Mouse (Mus musculus) hindbrain, embryonic 11.5 days (tissue): ENCODE results near the gene Irf2bpl. TPM values are rescaled to one million over a fixed set of nuclear protein-coding genes. Genes with fewer than 3 reads are reported as not detected.

Experiments used
- ATAC-seq: fragments of 200-750 bp; cut with Nextera tagmentation; 2 replicates; pipeline ENCODE4 v1.8.0; 2017; ENCODE audit warnings: mild to moderate bottlenecking, moderate TSS enrichment, moderate library complexity; ENCODE audit not compliant: low FRiP score
- DNase-seq: peaks from one replicate; pipeline ENCODE4 v3.0.0-alpha.2; 2015; ENCODE audit warnings: low spot score
- H3K27ac ChIP-seq: fragments of 300-500 bp; sonication (generic); 2 replicates; pipeline ENCODE4 v1.5.1; 2014; ENCODE audit warnings: mild to moderate bottlenecking, low read depth, low read length
- H3K27me3 ChIP-seq: fragments of 300-500 bp; sonication (generic); 2 replicates; pipeline ENCODE4 v1.6.1; 2014; ENCODE audit warnings: mild to moderate bottlenecking, low read length, moderate library complexity, mixed read lengths; ENCODE audit not compliant: control insufficient read depth, insufficient read depth
- H3K36me3 ChIP-seq: fragments of 300-500 bp; sonication (generic); 2 replicates; pipeline ENCODE4 v1.6.1; 2014; ENCODE audit warnings: mild to moderate bottlenecking, low read length, moderate library complexity, mixed read lengths; ENCODE audit not compliant: control insufficient read depth, insufficient read depth
- H3K4me1 ChIP-seq: fragments of 300-500 bp; sonication (generic); replicated peaks from 2 replicates; pipeline ENCODE4 v1.6.1; 2014; ENCODE audit warnings: low read length, mixed read lengths; ENCODE audit not compliant: control insufficient read depth, insufficient read depth
- H3K4me2 ChIP-seq: fragments of 300-500 bp; sonication (generic); replicated peaks from 2 replicates; pipeline ENCODE4 v1.6.1; 2014; ENCODE audit warnings: mild to moderate bottlenecking, low read depth, low read length
- H3K4me3 ChIP-seq: fragments of 300-500 bp; sonication (generic); 2 replicates; pipeline ENCODE4 v1.5.1; 2014; ENCODE audit warnings: low read depth, low read length
- H3K9ac ChIP-seq: fragments of 300-500 bp; sonication (generic); 2 replicates; pipeline ENCODE4 v1.6.1; 2014; ENCODE audit warnings: low read depth, low read length
- H3K9me3 ChIP-seq: fragments of 300-500 bp; sonication (generic); 2 replicates; pipeline ENCODE4 v1.6.1; 2016; ENCODE audit warnings: low read length; ENCODE audit not compliant: control insufficient read depth
- WGBS: fragments of 180-500 bp; shearing (Covaris S2); extraction: QIAGEN DNeasy Blood & Tissue Kit; methylation state at CpG from one replicate; pipeline ENCODE4 v1.1.7; 2014; 5-methylcytosine and 5-hydroxymethylcytosine counted together
- polyA plus RNA-seq: library from polyadenylated mRNA; unstranded; fragments of >200 nt; fragmentation: Nextera tagmentation; extraction: Ambion mirVana; gene quantifications from 2 replicates; pipeline ENCODE4 v1.2.1, GENCODE M21; 2014

Gene Irf2bpl
- polyA plus RNA-seq, 1 experiment from 2014 or later, result 16.0 TPM

DNA sequence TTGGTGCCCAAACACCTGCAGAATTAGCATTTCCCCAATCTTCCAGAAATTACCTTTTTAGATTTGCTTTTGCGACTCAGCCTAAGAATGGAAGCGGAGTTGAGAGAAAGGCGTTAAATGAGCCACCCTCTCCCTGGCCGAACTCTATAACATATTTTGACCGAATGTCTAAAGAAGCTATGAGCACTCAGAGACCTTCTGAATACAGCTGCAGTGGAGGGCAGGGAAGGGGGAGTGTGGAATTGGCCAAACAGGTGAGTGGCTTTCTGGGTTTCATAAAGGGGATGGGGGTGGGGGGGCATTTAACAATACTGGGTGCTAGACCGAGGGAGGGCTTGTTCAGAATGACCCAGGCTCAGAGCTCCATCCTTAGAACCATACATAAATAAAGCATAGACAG is 738 bp upstream of the Irf2bpl start:
- H3K36me3 ChIP-seq, result no peaks in the 10 kb centered on the region
- no peaks in the 10 kb centered on the region for H3K9me3 ChIP-seq
- DNase-seq (no peak), ATAC-seq (no peak)
- peak overlapping the region; percentile 89 for H3K4me3 ChIP-seq
- H3K4me1 ChIP-seq, result peaks cover 22% of the 10 kb centered on the region
- peak overlapping the region; percentile 99; the same call in 1 of the 2 replicates for H3K27ac ChIP-seq
- 0 out of 2 replicates have a peak overlapping the region, but pooled peaks have one; percentile 4 for H3K9ac ChIP-seq
- peak overlapping the region; percentile 97 for H3K4me2 ChIP-seq
- 6% methylated on average over 6 of the region's 6 CpGs for WGBS
- H3K27me3 ChIP-seq, result peaks cover 2% of the 10 kb centered on the region; the same call in 1 of the 2 replicates

DNA sequence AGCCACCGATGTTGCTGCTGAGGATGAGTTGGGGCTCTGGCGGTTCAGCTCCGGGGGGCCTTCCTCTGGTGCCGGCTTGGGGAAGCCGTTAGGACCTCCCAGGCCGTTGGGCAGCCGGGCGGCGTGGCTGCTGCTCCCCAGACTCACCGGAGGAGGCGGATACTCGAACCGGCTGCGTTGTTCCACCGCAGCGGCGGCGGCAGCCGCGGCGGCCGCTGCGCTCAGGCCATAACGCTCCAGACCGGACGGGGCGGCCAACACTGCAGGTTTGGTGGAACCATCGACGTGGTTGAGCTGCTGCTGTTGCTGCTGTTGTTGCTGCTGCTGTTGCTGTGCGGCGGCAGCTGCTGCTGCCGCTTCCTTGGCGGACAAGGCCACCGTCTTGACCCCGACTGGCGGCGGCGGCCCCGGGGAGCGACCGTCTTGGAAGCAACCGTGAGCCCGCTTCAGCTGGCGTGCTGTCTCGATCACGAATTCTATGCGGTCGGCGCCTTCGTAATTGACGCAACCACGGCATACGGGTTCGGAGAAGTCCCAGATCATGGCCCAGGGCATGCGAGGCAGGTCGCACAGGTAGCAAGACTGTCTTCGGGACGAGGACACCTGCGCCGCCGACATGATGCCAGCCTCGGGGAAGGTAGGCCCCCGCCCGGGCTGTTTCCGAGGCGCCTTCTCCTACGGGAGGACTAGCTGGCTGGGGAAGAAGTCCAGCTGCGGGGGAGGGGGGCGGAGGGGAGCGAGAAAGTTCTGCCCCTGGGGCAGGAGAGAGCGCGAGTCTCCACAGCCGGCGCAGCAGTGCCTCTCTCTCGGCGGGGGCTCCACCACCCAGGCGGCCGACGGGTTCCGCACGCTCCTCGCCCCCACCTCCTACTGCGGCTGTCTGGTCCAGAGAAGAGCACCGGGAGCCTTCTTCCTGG is 1.1 kb downstream of the Irf2bpl start:
- Histone ChIP-seq H3K4me1 (peaks cover 13% of the 10 kb centered on the region), H3K27me3 (no peaks in the 10 kb centered on the region; the same call in 1 of the 2 replicates), H3K9me3 (no peaks in the 10 kb centered on the region), H3K36me3 (no peaks in the 10 kb centered on the region), H3K4me3 (peak overlapping the region; percentile 89), H3K9ac (peak overlapping the region; percentile 96), H3K4me2 (peak overlapping the region; percentile 97), H3K27ac (peak overlapping the region; percentile 99)
- DNase-seq (peak; percentile 70), ATAC-seq (peak; percentile 0; the same call in 1 of the 2 replicates)
- WGBS, result under 1% methylated on average over 78 of the region's 84 CpGs

DNA sequence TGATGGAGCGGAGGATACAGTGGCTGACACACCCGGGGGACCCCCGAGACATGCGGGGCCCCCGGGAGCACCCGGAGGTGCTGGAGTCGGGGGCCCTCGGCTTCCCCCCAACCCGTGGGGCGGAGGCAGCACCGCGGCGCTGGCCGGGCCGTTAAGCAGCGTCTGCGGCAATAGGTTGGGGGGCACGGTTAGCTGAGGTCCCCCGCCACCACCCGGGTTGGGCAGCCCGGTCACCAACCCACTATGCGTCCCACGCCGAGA is 1.6 kb downstream of the Irf2bpl start:
- DNase-seq (no peak), ATAC-seq (no peak)
- Histone ChIP-seq H3K27ac (peak overlapping the region; percentile 99), H3K9ac (peak overlapping the region; percentile 96), H3K36me3 (no peaks in the 10 kb centered on the region), H3K9me3 (no peaks in the 10 kb centered on the region), H3K4me3 (peak overlapping the region; percentile 89), H3K27me3 (no peaks in the 10 kb centered on the region; the same call in 1 of the 2 replicates), H3K4me1 (peaks cover 12% of the 10 kb centered on the region), H3K4me2 (peak overlapping the region; percentile 97)
- WGBS, result 2% methylated on average over 24 of the region's 24 CpGs

DNA sequence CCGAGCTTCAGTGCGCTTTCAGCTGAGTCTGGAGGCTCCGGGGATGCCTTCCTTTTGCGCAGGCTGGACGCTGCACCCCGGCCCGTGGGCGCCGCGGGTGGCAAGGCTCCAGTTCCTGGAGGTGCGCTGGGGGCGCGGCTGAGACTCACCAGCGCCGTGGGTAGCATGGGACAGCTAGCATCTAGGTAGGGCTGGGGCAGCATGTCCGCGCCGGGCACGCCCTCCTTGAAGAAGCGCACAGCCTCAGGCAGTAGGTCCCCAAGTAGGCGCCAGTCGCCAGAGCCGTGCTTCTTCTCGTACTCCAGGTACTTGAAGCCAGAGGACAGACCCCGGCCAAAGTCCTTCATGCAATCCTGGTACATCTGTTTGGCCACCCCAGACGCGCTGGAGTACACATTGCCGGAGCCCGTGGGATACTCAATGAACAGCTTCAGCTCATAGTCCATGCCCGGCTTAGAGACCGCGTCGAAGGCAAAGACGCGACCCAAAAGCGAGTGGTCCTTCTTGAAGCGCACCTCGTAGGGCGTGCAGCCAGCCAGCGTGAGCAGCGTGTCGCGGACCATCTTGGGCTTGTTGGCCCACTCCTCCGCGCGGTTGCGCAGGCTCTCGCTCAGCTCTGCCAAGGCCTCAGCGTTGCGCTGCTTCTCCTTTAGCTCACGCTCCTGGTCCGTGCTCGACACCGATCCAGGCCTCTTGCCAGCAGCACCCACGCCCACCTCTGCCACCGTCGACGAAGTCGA is 2.1 kb downstream of the Irf2bpl start:
- H3K27ac ChIP-seq, result peak overlapping the region; percentile 99
- under 1% methylated on average over 58 of the region's 59 CpGs for WGBS
- peak overlapping the region; percentile 97 for H3K4me2 ChIP-seq
- H3K4me3 ChIP-seq, result peak overlapping the region; percentile 89
- H3K27me3 ChIP-seq, result no peaks in the 10 kb centered on the region; the same call in 1 of the 2 replicates
- no peaks in the 10 kb centered on the region for H3K36me3 ChIP-seq
- DNase-seq (peak; percentile 67), ATAC-seq (no peak)
- no peaks in the 10 kb centered on the region for H3K9me3 ChIP-seq
- H3K4me1 ChIP-seq, result peaks cover 10% of the 10 kb centered on the region
- peak overlapping the region; percentile 96 for H3K9ac ChIP-seq

DNA sequence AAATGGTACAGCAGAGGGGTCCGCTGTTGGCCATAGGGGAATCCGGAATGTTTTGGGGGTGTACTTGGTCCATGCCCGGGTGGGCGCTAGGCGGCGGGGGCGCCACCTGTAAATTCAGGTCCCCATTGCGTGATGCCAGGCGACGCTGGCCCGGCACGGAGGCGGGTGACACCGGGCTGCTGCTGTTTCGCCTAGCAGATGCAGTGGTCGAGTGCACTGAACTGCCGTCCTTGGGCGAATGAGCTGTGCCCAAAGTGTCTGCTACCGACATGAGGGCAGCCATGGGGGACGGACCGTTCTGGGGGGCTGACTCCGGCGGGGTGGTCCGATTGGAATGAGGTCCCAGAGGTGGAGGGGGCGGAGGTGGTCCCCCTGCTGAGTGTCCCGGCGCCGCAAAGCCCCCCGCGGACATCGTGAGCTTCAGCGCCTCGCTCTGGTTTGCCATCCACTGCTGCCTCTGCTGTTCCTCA is 2.8 kb downstream of the Irf2bpl start:
- H3K9ac ChIP-seq, result peak overlapping the region; percentile 96
- no peaks in the 10 kb centered on the region for H3K36me3 ChIP-seq
- WGBS, result 8% methylated on average over 32 of the region's 33 CpGs
- peaks cover 7% of the 10 kb centered on the region for H3K4me1 ChIP-seq
- H3K9me3 ChIP-seq, result no peaks in the 10 kb centered on the region
- H3K27ac ChIP-seq, result peak overlapping the region; percentile 99
- no peaks in the 10 kb centered on the region; the same call in 1 of the 2 replicates for H3K27me3 ChIP-seq
- peak overlapping the region; percentile 97 for H3K4me2 ChIP-seq
- ATAC-seq (no peak), DNase-seq (no peak)
- peak overlapping the region; percentile 89 for H3K4me3 ChIP-seq

DNA sequence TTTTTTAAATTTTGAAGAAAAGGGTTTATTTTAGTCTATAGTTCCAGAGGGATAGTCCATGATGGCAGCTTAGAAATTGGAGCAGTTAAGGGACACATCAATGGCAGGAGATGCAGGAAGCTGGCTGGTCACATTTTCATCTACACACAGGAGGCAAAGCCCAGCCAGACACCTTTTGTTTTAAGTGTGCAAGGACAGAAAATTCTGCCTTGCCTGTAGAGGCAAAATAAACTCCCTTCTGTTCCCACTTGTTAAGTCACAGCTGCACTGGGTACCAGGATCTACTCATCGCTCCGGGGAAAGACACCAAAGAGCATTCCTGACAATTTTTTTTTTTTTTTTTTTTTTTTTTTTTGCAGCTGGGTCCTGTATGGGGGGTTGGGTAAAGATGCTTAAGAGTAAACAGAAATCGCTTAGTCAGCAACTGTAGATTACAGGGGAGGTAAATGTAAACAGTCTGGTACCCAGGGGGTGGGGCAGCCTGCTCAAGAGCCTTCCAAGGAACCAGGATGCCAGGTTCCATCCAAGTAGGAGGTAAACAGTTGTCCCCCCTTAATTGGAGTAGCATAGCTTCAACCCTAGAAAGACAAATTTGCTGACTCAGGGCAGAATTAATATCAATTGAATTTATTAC is 4.4 kb downstream of the Irf2bpl start:
- Histone ChIP-seq H3K9ac (no peak overlapping the region), H3K27ac (no peak overlapping the region), H3K4me2 (no peak overlapping the region; the same call in 1 of the 2 replicates), H3K4me3 (no peak overlapping the region), H3K4me1 (peaks cover 1% of the 10 kb centered on the region), H3K9me3 (no peaks in the 10 kb centered on the region), H3K27me3 (no peaks in the 10 kb centered on the region; the same call in 1 of the 2 replicates), H3K36me3 (no peaks in the 10 kb centered on the region)
- WGBS, result 65% methylated on average over 3 of the region's 3 CpGs
- DNase-seq, result no peak
- no peak for ATAC-seq

DNA sequence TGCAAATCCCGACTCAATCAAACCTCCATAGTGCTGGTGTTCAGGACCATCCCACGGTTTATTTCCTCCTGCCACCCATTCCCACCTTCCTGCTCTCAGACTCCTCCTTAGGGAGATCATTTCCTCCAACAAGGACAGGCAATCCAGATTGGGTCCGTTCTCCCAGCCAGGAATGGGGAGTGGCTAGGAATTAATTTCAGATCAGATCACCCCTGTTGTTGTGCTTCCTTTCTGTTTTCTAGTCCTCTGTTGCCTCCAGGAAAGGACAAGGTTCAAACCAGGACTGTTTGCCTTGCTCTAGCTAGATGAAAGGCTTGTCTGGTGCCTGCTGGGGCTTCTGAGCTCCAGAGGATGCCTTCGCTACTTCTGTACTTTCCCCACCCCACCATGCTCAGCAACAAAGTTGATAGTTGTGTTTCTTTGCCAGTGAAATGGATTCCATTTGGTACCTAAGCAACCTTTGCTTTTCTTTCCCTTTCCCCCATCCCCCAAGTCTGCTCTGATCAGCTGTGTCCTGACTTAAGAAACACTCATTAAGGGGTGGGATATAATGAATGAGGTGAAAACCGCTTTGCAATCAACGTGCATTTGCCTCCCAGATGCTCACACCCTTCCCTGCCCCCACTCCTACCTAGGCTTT is 5.0 kb downstream of the Irf2bpl start:
- H3K4me3 ChIP-seq, result no peak overlapping the region
- 48% methylated on average over 6 of the region's 6 CpGs for WGBS
- no peak overlapping the region for H3K9ac ChIP-seq
- no peak overlapping the region for H3K4me2 ChIP-seq
- H3K4me1 ChIP-seq, result no peaks in the 10 kb centered on the region
- H3K27me3 ChIP-seq, result no peaks in the 10 kb centered on the region; the same call in 1 of the 2 replicates
- H3K27ac ChIP-seq, result no peak overlapping the region
- H3K36me3 ChIP-seq, result no peaks in the 10 kb centered on the region
- H3K9me3 ChIP-seq, result no peaks in the 10 kb centered on the region
- no peak for ATAC-seq
- no peak for DNase-seq
